Mouse (Mus musculus) CH12.LX (cell line): Measurements from ENCODE around the gene Olfr775.

Experiments used
- CHD1 ChIP-seq: IDR thresholded peaks from 2 replicates; pipeline ENCODE4 v1.6.1; 2012; ENCODE audit warnings: low read depth, low read length, improper control_type of control experiment, inconsistent platforms
- CTCF ChIP-seq, 2 experiments: IDR thresholded peaks in 1 of 2; conservative IDR thresholded peaks in 1 of 2; 2 replicates each; pipeline ENCODE4 v1.5.1; 2011 to 2012; ENCODE audit warnings: low read depth in 2 of 2, low read length in 2 of 2, improper control_type of control experiment in 1 of 2, inconsistent platforms in 1 of 2, mild to moderate bottlenecking in 1 of 2, moderate library complexity in 1 of 2
- ELF1 ChIP-seq: IDR thresholded peaks from 2 replicates; pipeline ENCODE4 v1.6.1; 2014; ENCODE audit warnings: low read depth, mild to moderate bottlenecking, inconsistent platforms, low read length, improper control_type of control experiment
- EP300 ChIP-seq: IDR thresholded peaks from 2 replicates; pipeline ENCODE4 v1.6.1; 2011; ENCODE audit warnings: low read length, improper control_type of control experiment
- HCFC1 ChIP-seq: IDR thresholded peaks from 2 replicates; pipeline ENCODE4 v1.6.1; 2012; ENCODE audit warnings: low read depth, mild to moderate bottlenecking, inconsistent platforms, low read length, improper control_type of control experiment
- JUN ChIP-seq: IDR thresholded peaks from 2 replicates; pipeline ENCODE4 v1.6.1; 2011; ENCODE audit warnings: low read depth, mild to moderate bottlenecking, low read length, improper control_type of control experiment, moderate library complexity; ENCODE audit not compliant: insufficient read depth
- MAX ChIP-seq: IDR thresholded peaks from 2 replicates; pipeline ENCODE4 v1.6.1; 2011; ENCODE audit warnings: low read length, improper control_type of control experiment
- MYC ChIP-seq: IDR thresholded peaks from 2 replicates; pipeline ENCODE4 v1.6.1; 2011; ENCODE audit warnings: low read depth, mild to moderate bottlenecking, improper control_type of control experiment, low read length
- POLR2A ChIP-seq: IDR thresholded peaks from 2 replicates; pipeline ENCODE4 v1.6.1; 2011; ENCODE audit warnings: low read depth, mild to moderate bottlenecking, improper control_type of control experiment, low read length
- RCOR1 ChIP-seq: conservative IDR thresholded peaks from 2 replicates; pipeline ENCODE4 v1.6.1; 2012; ENCODE audit warnings: low read depth, mild to moderate bottlenecking, inconsistent platforms, low read length, improper control_type of control experiment
- SMC3 ChIP-seq: IDR thresholded peaks from 2 replicates; pipeline ENCODE4 v1.6.1; 2011; ENCODE audit warnings: low read depth, low read length, improper control_type of control experiment
- TCF12 ChIP-seq: IDR thresholded peaks from 2 replicates; pipeline ENCODE4 v1.6.1; 2014; ENCODE audit warnings: low read depth, mild to moderate bottlenecking, inconsistent platforms, low read length, improper control_type of control experiment

- no peak for TF ChIP-seq CHD1
- no peak for TF ChIP-seq POLR2A
- TF ChIP-seq CTCF (conservative IDR thresholded peaks at IDR 0.05 in 1 of 2, IDR thresholded peaks at IDR 0.05 in 1 of 2; ENCODE audit: low read depth in 2 of 2, low read length in 2 of 2): no peak
- no peak for TF ChIP-seq MYC
- TF ChIP-seq ELF1: no peak
- TF ChIP-seq HCFC1: no peak
- TF ChIP-seq TCF12: no peak
- TF ChIP-seq MAX: no peak
- TF ChIP-seq JUN: no peak
- TF ChIP-seq RCOR1: no peak
- TF ChIP-seq EP300: no peak
- TF ChIP-seq SMC3: no peak
Measured at GRCm38 (mm10) chr10:129258827-129259226, 10.6 kb downstream of the Olfr775 start, which contains the start of gene Olfr776.
